Mouse (Mus musculus) gastrocnemius, adult 2 months (tissue): Measurements from ENCODE around the gene Grm1. TPM values are rescaled to one million over a fixed set of nuclear protein-coding genes. Genes with fewer than 3 reads are reported as not detected.

Experiments used
- DNase-seq: peaks from one replicate; pipeline ENCODE4 v3.0.0; 2022
- H3K27ac ChIP-seq: fragments of 200-600 bp; 2 replicates; pipeline ENCODE4 v1.8.1; 2022; ENCODE audit warnings: mild to moderate bottlenecking
- H3K4me3 ChIP-seq: fragments of 200-600 bp; 2 replicates; pipeline ENCODE4 v1.8.1; 2022; ENCODE audit warnings: mild to moderate bottlenecking, moderate library complexity
- CTCF ChIP-seq: fragments of 200-600 bp; IDR thresholded peaks from 2 replicates; pipeline ENCODE4 v1.8.1; 2022; ENCODE audit warnings: antibody characterized with exemption, mild to moderate bottlenecking, moderate library complexity
- intact Hi-C: fragments of 180-260 bp; cut with DNase I; formaldehyde crosslinking; loops from one replicate; pipeline ENCODE4 v1.15.1; 2025
- total RNA-seq, 2 experiments: library from RNA; stranded (reverse); gene quantifications; 2 replicates each; pipeline ENCODE4 v1.2.3; 2021

The Grm1 gene
- total RNA-seq, 2 experiments from 2014 or later, result 0.15 to 0.17 TPM

GRCm38 (mm10) chr10:10847376-10848286 lies 234.5 kb downstream of the Grm1 start:
- Histone ChIP-seq H3K4me3 (no peak overlapping the region), H3K27ac (no peak overlapping the region)
- no peak for DNase-seq
- TF ChIP-seq CTCF, result no peak
- intact Hi-C loops, result no loop called here

DNA sequence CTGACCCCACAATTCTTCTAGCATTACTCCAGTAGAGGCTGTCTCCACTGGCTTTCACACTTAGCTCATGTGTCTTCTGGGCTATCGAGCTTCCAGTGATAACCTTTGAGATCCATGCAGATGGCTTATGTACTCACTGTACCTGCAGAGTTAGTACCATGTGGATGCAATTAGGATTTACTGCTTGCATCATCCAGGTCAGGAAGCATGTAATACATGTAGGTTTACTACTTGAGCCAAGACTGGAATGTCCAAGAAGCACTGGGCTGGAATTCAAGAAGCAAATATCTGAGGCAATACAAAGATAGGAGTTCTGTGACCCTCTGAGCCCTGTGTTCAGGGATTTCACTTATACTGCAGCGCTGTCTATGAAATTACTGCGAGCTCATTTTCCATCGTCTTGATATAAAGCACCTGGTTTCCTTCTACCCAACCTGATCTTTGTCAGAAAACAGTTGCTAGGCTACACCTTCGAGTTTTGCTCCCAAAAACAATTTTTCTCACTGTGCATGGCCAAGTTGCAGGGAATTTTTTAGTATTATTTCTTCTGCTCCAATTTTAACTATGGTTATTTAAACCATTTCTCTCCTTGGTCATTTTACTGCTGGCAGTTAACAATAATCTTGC lies 237.0 kb downstream of the Grm1 start:
- Histone ChIP-seq H3K27ac (no peak overlapping the region), H3K4me3 (no peak overlapping the region)
- no peak for DNase-seq
- intact Hi-C loops, result no loop called here
- TF ChIP-seq CTCF, result no peak

DNA sequence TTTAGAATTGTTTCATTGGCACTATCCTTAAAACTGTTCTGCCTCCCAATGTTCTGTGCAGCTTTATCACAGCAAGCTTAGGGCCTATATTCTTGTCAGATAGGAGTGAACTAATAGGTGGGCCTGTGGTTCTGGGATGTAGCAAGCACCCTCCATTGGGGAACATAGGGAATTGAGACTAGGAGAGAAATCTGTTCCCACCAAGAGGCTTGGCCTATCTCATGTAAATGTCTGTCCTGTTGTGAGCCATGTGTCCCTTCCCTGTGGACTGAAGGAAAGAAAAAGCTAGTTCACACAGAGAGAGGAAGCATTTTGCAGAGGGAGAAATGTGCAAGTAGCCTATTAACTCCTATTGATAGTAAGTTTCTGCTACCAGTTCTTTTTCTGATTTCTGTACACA lies 246.8 kb downstream of the Grm1 start:
- TF ChIP-seq CTCF, result no peak
- H3K4me3 ChIP-seq, result no peak overlapping the region
- no peak overlapping the region for H3K27ac ChIP-seq
- DNase-seq, result no peak
- intact Hi-C loops, result no loop called here

GRCm38 (mm10) chr10:10834828-10835227 lies 247.3 kb downstream of the Grm1 start:
- Histone ChIP-seq H3K27ac (no peak overlapping the region), H3K4me3 (no peak overlapping the region)
- intact Hi-C loops, result no loop called here
- TF ChIP-seq CTCF, result no peak
- DNase-seq, result no peak

GRCm38 (mm10) chr10:10831141-10831540 lies 251.0 kb downstream of the Grm1 start:
- no peak for DNase-seq
- no peak overlapping the region for H3K4me3 ChIP-seq
- intact Hi-C loops, result no loop called here
- no peak overlapping the region for H3K27ac ChIP-seq
- no peak for TF ChIP-seq CTCF

- TF ChIP-seq CTCF, result no peak
- no peak overlapping the region for H3K27ac ChIP-seq
- no peak overlapping the region for H3K4me3 ChIP-seq
- intact Hi-C loops, result no loop called here
- DNase-seq, result no peak
Observed at GRCm38 (mm10) chr10:10827308-10827707, 254.8 kb downstream of the Grm1 start.

- no peak for TF ChIP-seq CTCF
- H3K4me3 ChIP-seq, result no peak overlapping the region
- H3K27ac ChIP-seq, result no peak overlapping the region
- intact Hi-C loops, result no loop called here
- no peak for DNase-seq
Observed at GRCm38 (mm10) chr10:10818061-10818460, 264.1 kb downstream of the Grm1 start.

DNA sequence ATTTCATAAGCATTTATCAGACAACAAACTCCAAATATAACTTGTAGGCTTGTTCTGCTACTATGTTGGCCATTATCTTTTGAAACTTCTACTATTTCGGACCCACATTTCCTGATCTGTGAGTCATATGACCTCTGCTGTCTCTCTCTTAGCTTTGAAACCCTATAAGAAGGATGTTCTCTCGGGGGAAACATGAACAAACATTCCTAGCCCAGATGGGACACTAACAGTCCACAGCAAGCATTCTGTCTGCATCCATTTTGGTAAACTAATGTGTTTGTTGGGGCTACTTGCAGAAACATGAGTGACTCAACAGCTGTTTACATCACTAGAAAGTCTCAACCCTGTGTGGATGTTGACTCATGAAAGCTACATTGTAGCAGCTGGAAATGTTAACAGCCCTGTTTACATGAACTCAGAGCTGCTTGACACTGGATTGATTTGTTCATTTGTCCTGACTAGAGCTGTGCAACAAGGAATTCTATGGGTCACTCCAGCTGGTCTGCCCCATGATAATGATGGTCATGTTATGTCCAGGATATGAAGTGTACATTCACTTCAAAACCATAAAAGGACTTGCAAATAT lies 267.4 kb downstream of the Grm1 start:
- H3K27ac ChIP-seq, result no peak overlapping the region
- DNase-seq, result no peak
- no peak for TF ChIP-seq CTCF
- H3K4me3 ChIP-seq, result no peak overlapping the region
- intact Hi-C loops, result no loop called here

GRCm38 (mm10) chr10:10812750-10813711 lies 269.1 kb downstream of the Grm1 start:
- intact Hi-C loops, result no loop called here
- Histone ChIP-seq H3K27ac (no peak overlapping the region), H3K4me3 (no peak overlapping the region)
- no peak for TF ChIP-seq CTCF
- peak; percentile 24 for DNase-seq

GRCm38 (mm10) chr10:10809777-10810176 lies 272.4 kb downstream of the Grm1 start:
- H3K4me3 ChIP-seq, result no peak overlapping the region
- no peak for DNase-seq
- intact Hi-C loops, result no loop called here
- no peak for TF ChIP-seq CTCF
- no peak overlapping the region for H3K27ac ChIP-seq

GRCm38 (mm10) chr10:10795321-10795720 lies 286.8 kb downstream of the Grm1 start:
- Histone ChIP-seq H3K4me3 (no peak overlapping the region), H3K27ac (no peak overlapping the region)
- intact Hi-C loops, result no loop called here
- DNase-seq, result no peak
- TF ChIP-seq CTCF, result no peak

- no peak for TF ChIP-seq CTCF
- Histone ChIP-seq H3K4me3 (no peak overlapping the region), H3K27ac (no peak overlapping the region)
- no peak for DNase-seq
- intact Hi-C loops, result no loop called here
Observed at GRCm38 (mm10) chr10:10790458-10790857, 291.7 kb downstream of the Grm1 start.
